Mouse (Mus musculus) liver, adult 2 months (tissue): ENCODE measurements around the gene Plcb3. TPM values are rescaled to one million over a fixed set of nuclear protein-coding genes. Genes with fewer than 3 reads are reported as not detected.
A peak's percentile ranks its signal among the peaks of the same experiment; 100 is the strongest.

ENCODE experiments used
- DNase-seq: peaks from one replicate; pipeline ENCODE4 v3.0.0-alpha.2; 2011; ENCODE audit warnings: low read depth, low spot score; ENCODE audit errors: extremely low read depth
- H3K27ac ChIP-seq: fragments of 200-500 bp; replicated peaks from 2 replicates; pipeline ENCODE4 v1.5.1; 2012; ENCODE audit warnings: low read depth, mild to moderate bottlenecking, control low read depth, inconsistent platforms, low read length; ENCODE audit not compliant: insufficient read depth
- H3K27me3 ChIP-seq: fragments of 200-500 bp; 2 replicates; pipeline ENCODE4 v1.6.1; 2012; ENCODE audit warnings: mild to moderate bottlenecking, moderate library complexity, low read length, inconsistent platforms; ENCODE audit not compliant: control insufficient read depth, insufficient read depth
- H3K36me3 ChIP-seq: fragments of 200-500 bp; 2 replicates; pipeline ENCODE4 v1.6.1; 2012; ENCODE audit warnings: low read length, inconsistent platforms; ENCODE audit not compliant: control insufficient read depth, insufficient read depth
- H3K4me1 ChIP-seq: fragments of 200-500 bp; 2 replicates; pipeline ENCODE4 v1.6.1; 2011; ENCODE audit warnings: low read length; ENCODE audit not compliant: control insufficient read depth, insufficient read depth
- H3K4me3 ChIP-seq: fragments of 200-500 bp; 2 replicates; pipeline ENCODE4 v1.5.1; 2011; ENCODE audit warnings: low read depth, mild to moderate bottlenecking, control low read depth, low read length, moderate library complexity; ENCODE audit not compliant: insufficient read depth
- H3K79me2 ChIP-seq: fragments of 200-500 bp; 2 replicates; pipeline ENCODE4 v1.6.1; 2012; ENCODE audit warnings: inconsistent platforms, mild to moderate bottlenecking, low read length, moderate library complexity; ENCODE audit not compliant: control insufficient read depth, insufficient read depth
- H3K9ac ChIP-seq: fragments of 200-500 bp; 2 replicates; pipeline ENCODE4 v1.6.1; 2012; ENCODE audit warnings: low read depth, mild to moderate bottlenecking, control low read depth, inconsistent platforms, low read length
- CTCF ChIP-seq: fragments of 200-500 bp; IDR thresholded peaks from 2 replicates; pipeline ENCODE4 v1.5.1; 2011; ENCODE audit warnings: low read depth, low read length, control low read depth
- POLR2A ChIP-seq: fragments of 200-500 bp; IDR thresholded peaks from 2 replicates; pipeline ENCODE4 v1.6.1; 2011; ENCODE audit warnings: low read length, control low read depth; ENCODE audit not compliant: insufficient read depth; ENCODE audit errors: extremely low read depth
- WGBS: fragments of 180-500 bp; shearing (Covaris S2); methylation state at CpG from one replicate; pipeline ENCODE4 v1.1.7; 2018; 5-methylcytosine and 5-hydroxymethylcytosine counted together
- polyA plus RNA-seq: library from polyadenylated mRNA; depleted of rRNA; stranded (reverse); fragments of >200 nt; gene quantifications from 2 replicates; pipeline ENCODE4 v1.2.3, GENCODE M21; 2012; rRNA removed
- total RNA-seq: library from RNA; depleted of rRNA; stranded (reverse); fragments of >200 nt; gene quantifications from 2 replicates; pipeline ENCODE4 v1.2.3, GENCODE M21; 2014; rRNA removed

Gene Plcb3
- total and polyA plus RNA-seq, 2 experiments = 5.9 to 27.6 TPM

- peak; percentile 38 for DNase-seq
- H3K27ac ChIP-seq = peak overlapping the region; percentile 43
Observed at GRCm38 (mm10) chr19:6905498-6906159, 70.6 kb downstream of the Plcb3 start.

GRCm38 (mm10) chr19:6904846-6905245, 71.4 kb downstream of the Plcb3 start:
- TF ChIP-seq POLR2A (no peak), CTCF (no peak)
- no peak overlapping the region for H3K9ac ChIP-seq
- peak overlapping the region; percentile 43 for H3K27ac ChIP-seq
- peak; percentile 67 for DNase-seq
- no peak overlapping the region for H3K4me3 ChIP-seq
- no peaks in the 10 kb centered on the region for H3K79me2 ChIP-seq
- H3K27me3 ChIP-seq = no peaks in the 10 kb centered on the region
- peaks cover 8% of the 10 kb centered on the region; the same call in 1 of the 2 replicates for H3K36me3 ChIP-seq
- H3K4me1 ChIP-seq = peaks cover 18% of the 10 kb centered on the region
- 23% methylated on average over 2 of the region's 2 CpGs for WGBS

More at GRCm38 (mm10) chr19:6905498-6906159, 70.6 kb downstream of the Plcb3 start:
- H3K36me3 ChIP-seq = peaks cover 8% of the 10 kb centered on the region; the same call in 1 of the 2 replicates
- no peak overlapping the region for H3K9ac ChIP-seq
- 90% methylated on average over 11 of the region's 11 CpGs for WGBS
- no peaks in the 10 kb centered on the region for H3K27me3 ChIP-seq
- no peak overlapping the region for H3K4me3 ChIP-seq
- H3K79me2 ChIP-seq = no peaks in the 10 kb centered on the region
- TF ChIP-seq CTCF (no peak), POLR2A (no peak)
- H3K4me1 ChIP-seq = peaks cover 18% of the 10 kb centered on the region

- H3K27ac ChIP-seq = no peak overlapping the region
- peaks cover 18% of the 10 kb centered on the region for H3K4me1 ChIP-seq
- no peak for TF ChIP-seq POLR2A
- no peak for TF ChIP-seq CTCF
- no peak overlapping the region for H3K4me3 ChIP-seq
- WGBS = 88% methylated on average over 1 of the region's 1 CpGs
- peaks cover 8% of the 10 kb centered on the region; the same call in 1 of the 2 replicates for H3K36me3 ChIP-seq
- H3K9ac ChIP-seq = no peak overlapping the region
- no peaks in the 10 kb centered on the region for H3K79me2 ChIP-seq
- DNase-seq = no peak
- no peaks in the 10 kb centered on the region for H3K27me3 ChIP-seq
Observed at GRCm38 (mm10) chr19:6903031-6903430, 73.2 kb downstream of the Plcb3 start.

Other genes with a start within 250 kb of the Plcb3 start
- 3.9 and 5.8 TPM in 2 replicates for gene Rps6ka4, start 135.8 kb downstream of the Plcb3 start, total RNA-seq
- 7.8 and 8.4 TPM in 2 replicates for gene Rps6ka4, start 135.8 kb downstream of the Plcb3 start, polyA plus RNA-seq
- 0.60 and 1.4 TPM in 2 replicates for gene Ccdc88b, start 118.3 kb downstream of the Plcb3 start, total RNA-seq
- gene Ccdc88b, start 118.3 kb downstream of the Plcb3 start, polyA plus RNA-seq = 1.9 TPM in 2 replicates
- gene Trmt112, start 66.8 kb downstream of the Plcb3 start, total RNA-seq = 30.7 and 43.6 TPM in 2 replicates
- 89.7 and 101 TPM in 2 replicates for gene Trmt112, start 66.8 kb downstream of the Plcb3 start, polyA plus RNA-seq
- gene Prdx5, start 66.4 kb downstream of the Plcb3 start, total RNA-seq = 403 and 615 TPM in 2 replicates
- 364 and 379 TPM in 2 replicates for gene Prdx5, start 66.4 kb downstream of the Plcb3 start, polyA plus RNA-seq
- 25.9 and 27.7 TPM in 2 replicates for gene Esrra, start 54.7 kb downstream of the Plcb3 start, total RNA-seq
- 36.6 and 40.6 TPM in 2 replicates for gene Esrra, start 54.7 kb downstream of the Plcb3 start, polyA plus RNA-seq
- not detected in 2 replicates for gene Catsperz, start 51.1 kb downstream of the Plcb3 start, total RNA-seq
- gene Catsperz, start 51.1 kb downstream of the Plcb3 start, polyA plus RNA-seq = not detected in 2 replicates
- 0.07 TPM in 1 of 2 replicates, not detected in the other for gene Kcnk4, start 42.0 kb downstream of the Plcb3 start, total RNA-seq
- gene Kcnk4, start 42.0 kb downstream of the Plcb3 start, polyA plus RNA-seq = 0.05 TPM in 1 of 2 replicates, not detected in the other
- gene Bad, start 34.6 kb downstream of the Plcb3 start, total RNA-seq = 26.2 and 28.1 TPM in 2 replicates
- 38.7 and 40.3 TPM in 2 replicates for gene Bad, start 34.6 kb downstream of the Plcb3 start, polyA plus RNA-seq
- gene Gpr137, start 34.0 kb downstream of the Plcb3 start, total RNA-seq = 12.3 and 14.0 TPM in 2 replicates
- gene Gpr137, start 34.0 kb downstream of the Plcb3 start, polyA plus RNA-seq = 52.6 and 61.1 TPM in 2 replicates
- gene Ppp1r14b, start 1.5 kb downstream of the Plcb3 start, total RNA-seq = 14.0 and 24.0 TPM in 2 replicates
- gene Ppp1r14b, start 1.5 kb downstream of the Plcb3 start, polyA plus RNA-seq = 34.5 and 38.2 TPM in 2 replicates
- gene Fkbp2, start 4.0 kb upstream of the Plcb3 start, total RNA-seq = 66.2 and 92.8 TPM in 2 replicates
- gene Fkbp2, start 4.0 kb upstream of the Plcb3 start, polyA plus RNA-seq = 60.0 and 97.3 TPM in 2 replicates
- 1.9 and 3.2 TPM in 2 replicates for gene Vegfb, start 11.2 kb upstream of the Plcb3 start, total RNA-seq
- 16.8 and 20.4 TPM in 2 replicates for gene Vegfb, start 11.2 kb upstream of the Plcb3 start, polyA plus RNA-seq
- 11.2 and 13.3 TPM in 2 replicates for gene Dnajc4, start 16.1 kb upstream of the Plcb3 start, total RNA-seq
- 22.3 and 23.7 TPM in 2 replicates for gene Dnajc4, start 16.1 kb upstream of the Plcb3 start, polyA plus RNA-seq
- 14.4 and 16.4 TPM in 2 replicates for gene Nudt22, start 19.6 kb upstream of the Plcb3 start, total RNA-seq
- 29.3 and 30.9 TPM in 2 replicates for gene Nudt22, start 19.6 kb upstream of the Plcb3 start, polyA plus RNA-seq
- gene Trpt1, start 19.7 kb upstream of the Plcb3 start, total RNA-seq = 2.0 and 3.0 TPM in 2 replicates
- gene Trpt1, start 19.7 kb upstream of the Plcb3 start, polyA plus RNA-seq = 7.0 and 7.9 TPM in 2 replicates
- 3.1 and 3.4 TPM in 2 replicates for gene Fermt3, start 43.0 kb upstream of the Plcb3 start, total RNA-seq
- gene Fermt3, start 43.0 kb upstream of the Plcb3 start, polyA plus RNA-seq = 3.2 and 6.3 TPM in 2 replicates
- 44.9 and 49.4 TPM in 2 replicates for gene Stip1, start 63.5 kb upstream of the Plcb3 start, total RNA-seq
- gene Stip1, start 63.5 kb upstream of the Plcb3 start, polyA plus RNA-seq = 32.3 and 37.2 TPM in 2 replicates
- gene Macrod1, start 80.3 kb upstream of the Plcb3 start, total RNA-seq = 12.2 and 15.0 TPM in 2 replicates
- 115 and 120 TPM in 2 replicates for gene Macrod1, start 80.3 kb upstream of the Plcb3 start, polyA plus RNA-seq
- 0.09 and 0.40 TPM in 2 replicates for gene Flrt1, start 129.3 kb upstream of the Plcb3 start, total RNA-seq
- gene Flrt1, start 129.3 kb upstream of the Plcb3 start, polyA plus RNA-seq = 0.27 and 0.31 TPM in 2 replicates
- gene Otub1, start 229.8 kb upstream of the Plcb3 start, total RNA-seq = 39.5 and 43.3 TPM in 2 replicates
- 55.9 and 61.2 TPM in 2 replicates for gene Otub1, start 229.8 kb upstream of the Plcb3 start, polyA plus RNA-seq
- gene Cox8a, start 241.1 kb upstream of the Plcb3 start, total RNA-seq = 252 and 362 TPM in 2 replicates
- 1,697 and 1,918 TPM in 2 replicates for gene Cox8a, start 241.1 kb upstream of the Plcb3 start, polyA plus RNA-seq